Mouse (Mus musculus): ENCODE data around the gene Peak1. TPM values are rescaled to one million over a fixed set of nuclear protein-coding genes. Genes with fewer than 3 reads are reported as not detected.
A peak's percentile ranks its signal among the peaks of the same experiment; 100 is the strongest.

The Peak1 gene
- total and polyA plus RNA-seq, 3 experiments: 2.8 to 13.3 (median 5.4) TPM

DNA sequence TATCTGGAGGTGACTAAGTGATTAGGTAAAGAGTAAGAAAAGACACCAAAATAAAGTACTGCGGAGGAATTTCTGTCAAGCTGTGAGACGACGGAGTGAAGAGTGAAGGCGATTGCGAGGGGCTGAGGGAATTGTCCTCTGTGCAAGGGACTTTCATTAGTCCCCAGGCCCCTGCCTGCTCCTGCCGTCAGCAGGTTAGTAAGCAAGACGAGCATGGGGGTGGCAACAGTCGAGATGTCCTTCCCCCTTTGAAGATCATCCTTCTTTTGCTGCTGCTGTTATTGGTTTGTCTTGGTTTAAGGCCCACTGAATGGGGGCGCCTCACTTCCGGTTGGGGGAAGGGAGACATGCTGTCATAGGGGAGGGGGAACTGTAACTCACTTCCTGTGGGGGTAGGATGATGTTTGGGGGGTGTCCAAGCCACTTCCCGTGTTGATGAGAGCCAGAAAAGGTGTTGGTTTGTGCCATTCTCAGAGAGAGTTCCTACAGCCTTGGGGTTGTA is 922 bp upstream of the Peak1 start:
- H3K4me1 ChIP-seq (ENCODE audit: control insufficient read depth in 1 of 2, insufficient read depth in 2 of 2): peaks cover 2 to 44% of the 10 kb centered on the region in 2 experiments; a peak in 3 of 4 replicates
- H3K79me2 ChIP-seq (replicated peaks; ENCODE audit: control insufficient read depth, extremely low read depth, insufficient read depth, poor library complexity, severe bottlenecking): peaks cover 45% of the 10 kb centered on the region
- no peaks in the 10 kb centered on the region for H3K36me3 ChIP-seq (replicated peaks in 1 of 2; ENCODE audit: control insufficient read depth in 1 of 2, insufficient read depth in 1 of 2, low read length in 1 of 2)
- peak overlapping the region; percentile 58 to 90 (median 59) for H3K4me3 ChIP-seq (replicated peaks in 1 of 3; ENCODE audit: low read depth in 2 of 3, low read length in 2 of 3, poor library complexity in 1 of 3)
- peak overlapping the region; percentile 43 for H3K4me2 ChIP-seq (ENCODE audit: insufficient read depth, low read depth, poor library complexity, severe bottlenecking)
- no peaks in the 10 kb centered on the region for H3K9me3 ChIP-seq (replicated peaks; ENCODE audit: low read length)
- in situ Hi-C loops (cut with MboI; ENCODE audit: low pct_ligation_motif_present, low pct_unique_long_range_greater_than_20kb, low sequenced_read_pairs) (loop anchor here (25.0 kb wide), 1 partner anchor 156 kb away; no protein-coding TSS in a partner anchor), dilution Hi-C loops (cut with MboI; ENCODE audit: extremely low pct_ligation_motif_present, extremely low pct_unique_long_range_greater_than_20kb, low sequenced_read_pairs) (no loop called here)
- no peak for TF ChIP-seq CTCF (conservative IDR thresholded peaks at IDR 0.05 in 1 of 2, IDR thresholded peaks at IDR 0.05 in 1 of 2; ENCODE audit: low read depth in 2 of 2, low read length in 2 of 2)
- peak; percentile 73; the same call in 1 of the 2 replicates for TF ChIP-seq MEF2A (IDR thresholded peaks at IDR 0.05; ENCODE audit: borderline replicate concordance, low read depth, low read length)
- TF ChIP-seq MXI1 (IDR thresholded peaks at IDR 0.05; ENCODE audit: low read depth, low read length): no peak; the same call in none of the 2 replicates
- TF ChIP-seq RCOR1 (conservative IDR thresholded peaks at IDR 0.05; ENCODE audit: low read depth, low read length): 0 out of 2 replicates have a peak, but pooled peaks have one; percentile 59
- TF ChIP-seq MAX (IDR thresholded peaks at IDR 0.05; ENCODE audit: low read length): peak; percentile 29
- peak; percentile 27 for TF ChIP-seq EP300 (IDR thresholded peaks at IDR 0.05; ENCODE audit: low read length)
- peak; percentile 57 for TF ChIP-seq BHLHE40 (IDR thresholded peaks at IDR 0.05; ENCODE audit: low read depth, low read length)
- no peak for TF ChIP-seq USF2 (conservative IDR thresholded peaks at IDR 0.05; ENCODE audit: low read depth, low read length)
- TF ChIP-seq UBTF (IDR thresholded peaks at IDR 0.05; ENCODE audit: low read depth, low read length): no peak
- TF ChIP-seq PAX5 (IDR thresholded peaks at IDR 0.05; ENCODE audit: low read length): no peak
- peak; percentile 66 for TF ChIP-seq ZMIZ1 (IDR thresholded peaks at IDR 0.05; ENCODE audit: low read depth, low read length)
- TF ChIP-seq HCFC1 (IDR thresholded peaks at IDR 0.05; ENCODE audit: low read depth, low read length): peak; percentile 60; the same call in 1 of the 2 replicates
- TF ChIP-seq E2F4 (IDR thresholded peaks at IDR 0.05; ENCODE audit: insufficient replicate concordance, low read depth, low read length): peak; percentile 30; the same call in 1 of the 2 replicates
- TF ChIP-seq NELFE (IDR thresholded peaks at IDR 0.05; ENCODE audit: low read depth, low read length): peak; percentile 86
- TF ChIP-seq JUN (IDR thresholded peaks at IDR 0.05; ENCODE audit: insufficient read depth, low read depth, low read length): no peak
- peak; percentile 76; the same call in 1 of the 2 replicates for TF ChIP-seq TCF12 (IDR thresholded peaks at IDR 0.05; ENCODE audit: low read depth, low read length)
- no peak; the same call in 1 of the 2 replicates for TF ChIP-seq NRF1 (IDR thresholded peaks at IDR 0.05; ENCODE audit: low read depth, low read length)
- peak; percentile 97 for TF ChIP-seq MAZ (IDR thresholded peaks at IDR 0.05; ENCODE audit: low read depth, low read length)
- no peak for TF ChIP-seq GABPA (IDR thresholded peaks at IDR 0.05; ENCODE audit: insufficient replicate concordance, low read depth, low read length)
- no peak for TF ChIP-seq USF1 (IDR thresholded peaks at IDR 0.05; ENCODE audit: low read depth, low read length)
- TF ChIP-seq CHD1 (IDR thresholded peaks at IDR 0.05; ENCODE audit: low read depth, low read length): peak; percentile 77; the same call in 1 of the 2 replicates
- TF ChIP-seq IRF4 (IDR thresholded peaks at IDR 0.05; ENCODE audit: low read depth, low read length): peak; percentile 74
- peak; percentile 91 for TF ChIP-seq ELF1 (IDR thresholded peaks at IDR 0.05; ENCODE audit: low read depth, low read length)
- peak; percentile 97 for TF ChIP-seq CHD2 (IDR thresholded peaks at IDR 0.05; ENCODE audit: low read length)
- TF ChIP-seq ZC3H11A (IDR thresholded peaks at IDR 0.05; ENCODE audit: low read depth, low read length): no peak
- TF ChIP-seq POLR2A (IDR thresholded peaks at IDR 0.05; ENCODE audit: low read depth, low read length): peak; percentile 82
- TF ChIP-seq ZNF384 (IDR thresholded peaks at IDR 0.05; ENCODE audit: low read depth, low read length): no peak
- TF ChIP-seq MAFK (IDR thresholded peaks at IDR 0.05; ENCODE audit: insufficient replicate concordance, low read length): no peak
- peak; percentile 89 for TF ChIP-seq SIN3A (IDR thresholded peaks at IDR 0.05; ENCODE audit: low read length)
- TF ChIP-seq POLR2AphosphoS2 (IDR thresholded peaks at IDR 0.05; ENCODE audit: low read depth, low read length): no peak
- peak; percentile 82 for TF ChIP-seq ETS1 (conservative IDR thresholded peaks at IDR 0.05; ENCODE audit: low read depth, low read length)
- TF ChIP-seq ZKSCAN1 (IDR thresholded peaks at IDR 0.05; ENCODE audit: borderline replicate concordance, low read depth, low read length): 0 out of 2 replicates have a peak, but pooled peaks have one; percentile 2
- TF ChIP-seq JUND (conservative IDR thresholded peaks at IDR 0.05; ENCODE audit: low read depth, low read length): no peak; the same call in 1 of the 2 replicates
- TF ChIP-seq TBP (conservative IDR thresholded peaks at IDR 0.05; ENCODE audit: low read depth, low read length): peak; percentile 73
- TF ChIP-seq MYC (IDR thresholded peaks at IDR 0.05; ENCODE audit: low read depth, low read length): peak; percentile 59; the same call in 1 of the 2 replicates
- no peak for TF ChIP-seq SMC3 (IDR thresholded peaks at IDR 0.05; ENCODE audit: low read depth, low read length)
- no peak; the same call in 1 of the 2 replicates for TF ChIP-seq RAD21 (IDR thresholded peaks at IDR 0.05; ENCODE audit: low read depth, low read length)
- peak; percentile 41; the same call in 1 of the 2 replicates for TF ChIP-seq KAT2A (IDR thresholded peaks at IDR 0.05; ENCODE audit: insufficient replicate concordance, low read length)
- peak; percentile 98 for DNase-seq (ENCODE audit: extremely low read depth)
- peak overlapping the region; percentile 94 for H3K27ac ChIP-seq (ENCODE audit: insufficient read depth, low read depth)
- H3K9ac ChIP-seq (ENCODE audit: insufficient read depth, low read depth): peak overlapping the region; percentile 80
- H3K27me3 ChIP-seq (replicated peaks): no peaks in the 10 kb centered on the region

Measured in CH12.LX (cell line).